Mouse (Mus musculus): ENCODE measurements around the gene Gm1604a. TPM values are rescaled to one million over a fixed set of nuclear protein-coding genes. Genes with fewer than 3 reads are reported as not detected.
"Not testable (repeated sequence)": the region's sequence is repeated elsewhere in the genome, so short reads cannot be mapped to it uniquely, and the experiment has no call there.

Gene Gm1604a
- not detected in 2 replicates for total RNA-seq (2021)
- long read RNA-seq, experiment 1, result 0 reads
- long read RNA-seq, experiment 2, result 0 reads

DNA sequence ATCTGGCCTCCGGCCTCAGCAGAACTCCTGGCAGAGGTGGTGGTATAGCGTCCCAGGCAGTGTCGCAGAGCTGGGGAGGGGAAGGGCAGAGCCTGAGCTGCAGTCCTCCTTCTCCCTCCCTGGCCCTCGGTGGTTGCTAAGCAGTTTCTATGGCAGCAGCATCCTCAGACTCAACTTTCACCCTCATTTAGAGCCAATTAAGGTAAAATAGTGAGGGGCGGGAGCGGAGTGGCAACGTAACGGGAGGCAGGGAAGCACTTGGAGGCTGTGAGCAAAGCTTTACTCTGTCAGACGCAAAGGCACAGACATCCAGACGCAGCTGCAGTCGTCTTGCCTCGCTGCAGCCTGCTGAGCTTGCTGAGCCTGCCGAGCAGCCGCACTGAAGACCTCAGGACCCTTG, at the start of gene Gm1604a:
TSS of gene Gm1604a (plus strand) at position 312 of the 400 bp plus-strand sequence.
- not testable (repeated sequence) for DNase-seq

DNA sequence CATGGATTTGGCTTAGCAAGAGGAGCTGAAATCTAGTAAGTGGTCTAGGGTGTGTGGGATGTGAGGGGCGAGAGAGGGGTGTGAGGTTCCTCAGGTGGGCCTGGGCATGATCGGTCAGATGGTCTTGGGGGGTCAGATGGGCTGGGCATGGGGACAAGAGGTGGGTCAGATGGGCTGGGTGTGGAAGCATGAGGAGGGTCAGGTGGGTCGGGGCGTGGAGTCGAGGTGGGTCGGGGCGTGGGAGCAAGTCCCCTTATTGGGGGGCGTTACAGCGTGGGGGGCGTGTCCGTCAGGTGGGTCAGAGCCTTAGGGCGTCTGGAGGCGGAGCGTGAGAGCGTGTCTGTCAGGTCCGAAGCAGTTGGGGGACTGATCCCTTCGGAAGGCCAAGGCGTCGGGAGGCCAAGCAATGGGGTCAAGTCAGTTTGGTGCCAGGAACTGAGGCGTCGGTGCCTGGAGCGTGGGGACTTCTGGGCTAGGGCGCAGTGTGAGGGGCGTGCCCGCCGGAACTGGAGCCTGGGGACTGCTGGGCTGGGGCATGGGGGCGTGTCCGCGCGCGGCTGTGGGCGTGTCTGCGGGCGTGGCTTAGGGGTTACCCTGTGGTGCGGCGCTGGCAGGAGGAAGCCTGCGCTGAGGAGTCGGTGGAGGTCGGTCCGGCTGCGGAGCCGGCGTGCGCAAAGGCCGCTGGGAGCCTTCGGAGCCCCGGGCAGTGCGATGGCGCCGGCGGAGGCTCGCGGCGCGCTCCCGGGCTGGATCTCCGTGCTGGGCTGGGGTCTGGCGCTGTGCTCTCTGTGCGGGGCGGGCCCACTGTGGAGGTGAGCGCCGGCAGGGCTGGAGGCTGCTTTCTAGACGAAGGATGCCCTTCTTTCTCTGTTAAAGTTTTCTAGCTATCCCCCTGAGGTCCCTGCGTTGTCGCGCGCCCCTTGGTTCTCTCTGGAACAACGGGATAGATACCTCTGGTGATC, 46.8 kb upstream of the Gm1604a start, which contains the start of gene Gm49721:
TSS of gene Gm49721 (plus strand) at position 618 of the 962 bp plus-strand sequence.
- peak; percentile 86 for DNase-seq

DNA sequence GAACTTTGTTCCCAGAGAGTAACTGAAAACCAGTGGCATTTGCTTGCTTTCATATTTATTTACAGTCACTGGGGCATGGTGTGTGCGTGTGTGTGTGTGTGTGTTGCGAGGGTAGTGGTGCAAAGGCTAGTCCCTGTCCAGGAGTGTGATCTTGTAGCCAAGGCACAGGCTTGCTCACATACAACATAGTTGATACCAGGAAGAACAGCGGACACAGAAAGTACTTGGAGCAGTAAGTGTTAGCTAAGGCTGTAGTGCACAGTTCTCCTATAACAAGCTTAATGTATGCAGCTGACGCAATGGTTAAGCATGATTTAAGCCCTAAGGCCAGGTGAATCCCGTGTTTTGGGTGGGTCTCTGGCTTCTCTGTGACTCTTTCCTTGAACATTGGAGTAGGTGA, 46.0 kb upstream of the Gm1604a start:
- DNase-seq, result not testable (repeated sequence)

- DNase-seq, result not testable (repeated sequence)
Measured at GRCm38 (mm10) chr17:6980144-6980543, 45.2 kb upstream of the Gm1604a start.

- DNase-seq, result not testable (repeated sequence)
Measured at GRCm38 (mm10) chr17:6986118-6986517, 39.2 kb upstream of the Gm1604a start.

- DNase-seq, result not testable (repeated sequence)
Measured at GRCm38 (mm10) chr17:6995504-6995903, 29.9 kb upstream of the Gm1604a start.

DNA sequence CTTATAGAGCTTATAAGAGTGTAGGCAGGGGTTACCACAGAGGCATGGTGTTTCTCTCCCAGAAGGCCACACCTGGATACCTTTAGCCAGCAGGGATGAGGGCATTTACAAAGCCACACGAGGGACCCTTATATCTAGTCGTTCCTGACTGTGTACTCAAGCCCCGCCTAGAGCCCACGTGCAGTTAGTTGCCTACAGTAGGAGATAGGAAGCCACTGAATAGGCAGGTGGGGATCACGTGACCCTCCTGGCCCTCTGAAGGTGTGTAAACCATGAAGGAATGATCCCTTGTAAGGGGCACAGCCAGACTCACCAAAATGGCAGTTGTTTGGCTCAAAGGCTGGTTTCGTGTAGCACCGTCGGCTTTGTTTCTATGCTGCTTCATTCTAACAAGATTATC, 28.5 kb upstream of the Gm1604a start:
- DNase-seq, result peak; percentile 2

GRCm38 (mm10) chr17:6997778-6998490, 27.4 kb upstream of the Gm1604a start:
- not testable (repeated sequence) for DNase-seq

DNA sequence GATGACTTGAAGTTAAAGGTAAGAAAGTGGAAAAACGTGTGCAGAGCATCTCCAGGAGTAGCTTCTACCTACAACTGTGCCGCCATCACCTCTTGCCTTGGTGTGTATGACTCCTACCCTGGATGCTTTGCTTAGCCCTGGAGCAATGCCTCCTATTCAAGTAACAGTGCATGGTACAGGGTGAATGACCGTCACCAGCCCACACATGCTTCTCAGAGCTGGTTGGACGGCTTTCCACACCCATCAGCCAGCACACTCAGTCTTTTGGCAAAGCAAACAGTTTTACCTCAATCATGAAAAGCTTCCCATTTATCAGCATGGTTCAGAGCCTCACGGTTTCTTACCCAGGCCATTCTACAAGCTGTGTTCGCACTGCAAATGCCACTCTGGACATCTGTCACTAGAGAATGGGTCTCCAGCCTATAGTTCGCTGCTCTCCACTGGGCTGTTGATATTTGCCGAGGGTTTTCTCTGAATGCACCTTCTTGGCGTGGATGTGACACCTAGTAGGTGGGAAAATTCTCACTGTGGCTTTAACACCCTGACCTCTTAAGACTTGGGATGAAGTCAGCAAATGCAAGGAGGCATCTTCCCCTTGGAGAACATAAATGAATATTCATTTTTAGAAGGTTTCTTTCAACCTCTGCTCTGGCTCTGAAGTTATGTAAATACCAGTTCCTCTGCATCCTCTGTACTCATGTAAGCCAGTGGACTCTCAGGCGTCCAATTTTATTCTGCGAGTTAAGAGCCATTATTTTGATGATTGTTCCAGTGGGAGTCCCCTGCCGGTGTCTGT, 23.4 kb upstream of the Gm1604a start:
- peak; percentile 2 for DNase-seq

- not testable (repeated sequence) for DNase-seq
Measured at GRCm38 (mm10) chr17:7003392-7003791, 22.0 kb upstream of the Gm1604a start.

- peak; percentile 2 for DNase-seq
Measured at GRCm38 (mm10) chr17:7005646-7006045, 19.7 kb upstream of the Gm1604a start.

GRCm38 (mm10) chr17:7008885-7009284, 16.5 kb upstream of the Gm1604a start:
- DNase-seq, result not testable (repeated sequence)

DNA sequence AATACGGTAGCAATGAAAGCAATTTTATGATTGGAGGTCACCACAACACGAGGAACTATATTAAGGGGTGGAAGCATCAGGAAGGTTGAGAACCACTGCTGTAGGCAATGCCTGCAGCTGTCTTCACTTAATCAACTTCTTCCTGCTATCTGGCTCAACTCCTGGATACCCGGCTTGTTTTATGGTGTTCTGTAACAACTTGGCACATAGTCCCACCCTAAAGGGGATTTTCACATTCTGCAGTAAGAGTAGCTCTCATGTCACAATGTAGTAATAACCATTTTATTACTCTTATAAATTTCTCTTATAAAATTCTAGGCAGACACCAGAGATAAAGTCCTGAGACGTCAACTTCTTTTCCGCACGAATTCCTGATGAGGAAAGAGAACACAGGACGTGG, 15.9 kb upstream of the Gm1604a start:
- not testable (repeated sequence) for DNase-seq

DNA sequence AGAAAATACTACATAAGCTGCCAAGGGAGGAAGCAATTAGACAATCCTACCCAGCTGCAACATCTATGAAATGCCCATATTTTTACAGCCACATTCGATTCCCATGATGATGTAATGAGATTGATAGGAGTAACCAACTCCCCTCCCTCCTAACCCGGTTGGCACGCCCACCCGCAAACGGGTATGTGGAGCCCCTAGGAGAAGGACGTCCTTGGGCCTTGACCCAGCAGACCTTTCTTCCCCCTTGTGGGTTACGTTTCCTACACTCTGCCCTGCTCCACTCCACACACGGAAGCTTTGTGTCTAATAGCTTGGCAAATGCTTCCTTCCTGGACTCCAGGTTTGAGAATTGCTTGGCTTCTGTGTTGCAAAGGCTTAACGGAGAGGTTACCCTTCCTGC, 15.5 kb upstream of the Gm1604a start:
- not testable (repeated sequence) for DNase-seq

DNA sequence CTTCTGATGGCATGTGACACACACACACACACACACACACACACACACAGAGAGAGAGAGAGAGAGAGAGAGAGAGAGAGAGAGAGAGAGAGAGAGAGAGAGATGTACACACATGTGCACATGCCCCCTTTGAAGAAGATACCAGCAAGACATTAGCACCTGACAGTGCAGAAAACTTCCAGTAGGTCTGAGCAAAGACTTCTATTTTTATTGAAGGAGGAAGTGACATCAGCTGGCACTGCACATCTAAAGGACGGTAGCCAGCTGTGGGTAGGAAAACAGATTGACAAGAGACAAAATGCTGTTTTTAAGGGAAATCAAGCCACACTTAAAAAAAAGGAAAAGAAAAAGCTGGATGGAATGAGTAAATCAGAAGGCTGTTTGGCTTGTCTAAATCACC, 11.2 kb upstream of the Gm1604a start:
- not testable (repeated sequence) for DNase-seq

DNA sequence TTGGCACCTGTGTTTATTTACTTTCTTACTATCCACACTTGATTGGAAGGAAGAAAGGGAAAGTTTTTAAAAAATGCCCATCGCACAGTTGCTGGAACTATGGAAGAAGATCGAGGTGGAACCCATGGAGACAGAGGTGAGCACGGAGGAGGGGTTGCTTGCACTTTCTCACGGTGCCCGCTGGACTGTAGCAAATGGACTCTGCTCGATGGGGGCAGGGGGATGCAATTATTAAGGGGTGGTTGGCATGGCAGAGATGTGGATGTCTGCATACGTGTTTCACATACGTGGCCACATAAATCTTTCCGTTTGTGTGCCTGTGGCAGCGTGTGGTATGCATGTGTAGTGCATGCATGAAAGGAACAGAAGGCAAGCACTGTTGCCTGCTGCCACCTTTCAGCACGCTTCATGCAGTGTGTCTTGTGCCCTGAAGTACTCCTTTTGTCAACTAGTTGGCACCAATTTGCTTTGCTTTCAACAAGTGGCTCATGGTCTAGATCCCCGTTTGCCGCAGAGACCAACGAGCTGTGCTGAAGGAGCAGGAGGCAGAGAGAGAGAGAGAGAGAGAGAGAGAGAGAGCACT, 487 bp downstream of the Gm1604a start:
- not testable (repeated sequence) for DNase-seq

GRCm38 (mm10) chr17:7030204-7030603, 4.8 kb downstream of the Gm1604a start:
- DNase-seq, result not testable (repeated sequence)

- DNase-seq, result not testable (repeated sequence)
Measured at GRCm38 (mm10) chr17:7030622-7031174, 5.3 kb downstream of the Gm1604a start.

- DNase-seq, result not testable (repeated sequence)
Measured at GRCm38 (mm10) chr17:7033192-7034166, 8.1 kb downstream of the Gm1604a start.

DNA sequence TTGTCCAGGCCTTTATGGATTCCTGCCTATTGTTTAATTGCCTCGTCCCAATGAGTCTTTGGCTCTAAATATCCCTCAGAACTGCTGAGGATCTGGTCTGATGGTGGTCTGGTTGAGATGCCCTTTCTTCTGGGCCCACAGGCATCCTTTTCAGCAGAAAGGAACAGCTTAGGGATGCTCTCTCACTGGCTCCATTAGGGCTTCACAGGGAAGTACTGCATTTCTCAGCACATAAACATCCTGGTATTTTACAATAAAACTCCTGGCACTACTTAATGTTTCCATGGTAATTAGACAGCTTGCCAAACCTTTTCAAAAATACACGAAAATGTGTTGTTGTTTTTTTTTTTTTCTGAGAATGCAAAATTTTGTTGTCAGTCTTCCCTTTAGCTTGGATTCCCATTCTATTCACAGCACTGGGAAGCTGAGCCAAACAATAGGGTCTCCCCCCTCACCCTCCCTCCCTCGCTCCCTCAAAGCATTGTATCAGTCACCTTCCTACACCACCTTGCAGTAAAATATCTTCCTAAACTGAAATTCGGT, 43.7 kb downstream of the Gm1604a start:
- not testable (repeated sequence) for DNase-seq
